Mouse (Mus musculus) ES-E14 (cell line): Measurements from ENCODE around the gene Faiml.

Experiments
- CHD2 ChIP-seq: IDR thresholded peaks from 2 replicates; pipeline ENCODE4 v1.6.1; 2014; ENCODE audit warnings: mild to moderate bottlenecking, low read depth, low read length, inconsistent platforms
- HCFC1 ChIP-seq: IDR thresholded peaks from 2 replicates; pipeline ENCODE4 v1.6.1; 2012; ENCODE audit warnings: low read length, inconsistent platforms, borderline replicate concordance; ENCODE audit not compliant: insufficient read depth
- ZC3H11A ChIP-seq: IDR thresholded peaks from 2 replicates; pipeline ENCODE4 v1.6.1; 2012; ENCODE audit warnings: low read depth, mild to moderate bottlenecking, inconsistent platforms, low read length, borderline replicate concordance

- TF ChIP-seq CHD2 (no peak), HCFC1 (no peak), ZC3H11A (no peak)
Measured at GRCm38 (mm10) chr9:99183043-99183670, 53.9 kb downstream of the Faiml start.
